Mouse (Mus musculus) frontal cortex, postnatal 25 days (tissue): Measurements from ENCODE around the gene Pex11b.
"Not testable (repeated sequence)": the region's sequence is repeated elsewhere in the genome, so short reads cannot be mapped to it uniquely, and the experiment has no call there.

ENCODE experiments used
- DNase-seq, 2 experiments: peaks; one replicate each; pipeline ENCODE4 v3.0.0; 2022; ENCODE audit warnings: low spot score in 2 of 2

Pex11b gene

DNA sequence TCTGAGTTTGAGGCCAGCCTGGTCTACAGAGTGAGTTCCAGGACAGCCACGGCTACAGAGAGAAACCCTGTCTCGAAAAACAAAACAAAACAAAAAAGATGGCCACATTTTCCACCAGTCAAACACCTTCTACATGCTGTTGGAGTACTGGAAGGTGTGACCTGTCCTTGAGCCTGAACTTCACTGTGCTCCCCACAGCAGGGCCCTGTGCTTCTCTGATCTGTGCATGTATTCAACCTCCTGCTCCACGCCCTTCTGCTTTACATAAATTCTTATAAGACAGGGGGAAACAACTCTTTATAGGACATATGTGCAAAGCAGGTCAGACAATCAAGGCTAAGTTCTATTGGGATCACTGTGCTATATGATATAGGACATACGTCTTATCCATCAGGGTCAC lies 12.0 kb upstream of the Pex11b start:
- DNase-seq: no peak

- peak; percentile 96 to 97 for DNase-seq
Measured at GRCm38 (mm10) chr3:96629729-96630600, 5.2 kb upstream of the Pex11b start, which contains the start of gene Rbm8a. Rbm8a (plus strand) TSS chr3:96629933.

DNA sequence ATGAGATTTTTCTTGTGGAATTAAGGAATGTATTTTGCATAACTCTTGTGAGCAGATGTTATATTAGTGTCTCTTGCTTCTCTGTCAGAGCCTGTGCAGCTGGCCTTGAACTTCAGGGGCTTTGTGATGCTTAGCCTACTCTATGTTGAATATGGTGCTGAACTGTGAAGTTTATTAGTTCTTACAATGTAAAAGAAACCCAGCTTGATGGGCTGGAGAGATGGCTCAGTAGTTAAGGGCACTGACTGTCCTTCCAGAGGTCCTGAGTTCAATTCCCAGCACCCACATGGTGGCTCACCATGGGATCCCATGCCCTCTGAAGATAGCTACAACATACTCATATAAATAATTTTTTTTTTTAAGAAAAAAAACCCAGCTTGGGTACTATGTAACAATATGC lies 3.1 kb upstream of the Pex11b start:
- DNase-seq: no peak

GRCm38 (mm10) chr3:96634015-96634414 lies 1.2 kb upstream of the Pex11b start:
- no peak for DNase-seq

GRCm38 (mm10) chr3:96635906-96636305 lies 730 bp downstream of the Pex11b start:
- no peak for DNase-seq

- DNase-seq: no peak
Measured at GRCm38 (mm10) chr3:96636448-96636847, 1.3 kb downstream of the Pex11b start.

DNA sequence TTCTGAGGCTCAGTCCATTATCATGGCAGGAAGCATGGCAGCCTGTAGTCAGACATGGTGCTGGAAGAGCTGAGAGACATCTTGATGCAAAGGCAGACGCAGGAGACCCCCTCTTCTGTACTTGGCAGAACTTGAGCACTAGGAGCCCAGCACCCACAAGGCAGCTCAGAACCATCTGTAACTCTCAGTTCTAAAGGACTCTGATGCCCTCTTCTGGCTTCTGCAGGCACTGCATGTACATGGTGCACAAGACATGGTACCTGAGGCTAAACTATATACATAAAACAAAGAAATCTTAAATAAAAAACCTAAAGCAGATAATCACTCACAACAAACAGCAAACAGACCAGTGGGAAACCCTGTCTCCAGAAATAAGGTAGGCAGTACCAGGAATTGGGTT lies 4.0 kb downstream of the Pex11b start:
- DNase-seq: peak; percentile 30 to 42

DNA sequence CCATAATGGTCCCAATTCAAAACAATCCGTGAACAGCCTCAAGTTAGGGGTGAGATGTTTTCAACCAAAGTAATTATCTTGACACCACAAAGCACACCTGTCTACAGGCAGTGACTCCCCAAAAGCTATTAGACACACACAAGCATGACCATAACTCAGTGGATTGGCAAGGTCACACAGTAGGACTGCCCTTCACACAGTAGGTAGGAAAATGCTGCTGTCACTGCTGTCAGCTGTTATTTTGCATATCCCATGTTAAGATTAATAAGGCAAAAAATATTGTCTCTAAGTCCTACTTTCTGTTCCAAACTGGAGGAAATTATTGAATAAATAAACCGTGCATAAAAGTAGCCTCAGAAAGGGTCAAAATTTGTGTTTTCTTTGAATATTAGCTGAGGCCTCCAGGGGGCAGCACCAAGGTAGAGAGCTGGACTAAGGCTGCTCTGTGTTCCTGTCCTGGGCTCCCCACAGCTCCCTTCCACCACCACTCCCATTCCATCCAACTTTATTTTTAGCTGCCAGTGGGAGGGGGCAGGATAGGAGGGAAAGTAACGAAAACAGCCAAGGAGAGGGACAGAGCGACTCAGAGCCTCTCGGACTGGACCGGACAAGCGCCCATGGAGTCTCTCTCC lies 10.0 kb downstream of the Pex11b start, which contains the start of gene Itga10:
Gene Itga10, plus strand, starts transcription at position 567 of the 632 bp plus-strand sequence.
- no peak for DNase-seq

DNA sequence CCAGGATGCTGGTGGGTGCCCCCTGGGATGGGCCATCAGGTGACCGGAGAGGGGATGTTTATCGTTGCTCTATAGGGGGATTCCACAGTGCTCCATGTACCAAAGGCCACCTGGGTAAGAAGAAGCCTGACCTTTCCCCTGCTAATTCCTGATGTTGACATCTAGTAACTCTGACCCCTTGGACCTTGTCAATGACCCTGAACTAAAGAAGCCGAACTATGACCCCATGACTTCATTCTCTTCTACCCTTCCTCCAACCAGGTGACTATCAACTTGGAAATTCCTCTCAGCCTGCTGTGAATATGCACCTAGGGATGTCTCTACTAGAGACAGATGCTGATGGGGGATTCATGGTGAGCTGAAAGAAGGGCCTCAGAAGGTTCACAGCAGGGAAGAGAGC lies 12.2 kb downstream of the Pex11b start:
- no peak for DNase-seq

GRCm38 (mm10) chr3:96660901-96661300 lies 25.7 kb downstream of the Pex11b start:
- DNase-seq: no peak

- no peak for DNase-seq
Measured at GRCm38 (mm10) chr3:96662731-96663316, 27.6 kb downstream of the Pex11b start.

DNA sequence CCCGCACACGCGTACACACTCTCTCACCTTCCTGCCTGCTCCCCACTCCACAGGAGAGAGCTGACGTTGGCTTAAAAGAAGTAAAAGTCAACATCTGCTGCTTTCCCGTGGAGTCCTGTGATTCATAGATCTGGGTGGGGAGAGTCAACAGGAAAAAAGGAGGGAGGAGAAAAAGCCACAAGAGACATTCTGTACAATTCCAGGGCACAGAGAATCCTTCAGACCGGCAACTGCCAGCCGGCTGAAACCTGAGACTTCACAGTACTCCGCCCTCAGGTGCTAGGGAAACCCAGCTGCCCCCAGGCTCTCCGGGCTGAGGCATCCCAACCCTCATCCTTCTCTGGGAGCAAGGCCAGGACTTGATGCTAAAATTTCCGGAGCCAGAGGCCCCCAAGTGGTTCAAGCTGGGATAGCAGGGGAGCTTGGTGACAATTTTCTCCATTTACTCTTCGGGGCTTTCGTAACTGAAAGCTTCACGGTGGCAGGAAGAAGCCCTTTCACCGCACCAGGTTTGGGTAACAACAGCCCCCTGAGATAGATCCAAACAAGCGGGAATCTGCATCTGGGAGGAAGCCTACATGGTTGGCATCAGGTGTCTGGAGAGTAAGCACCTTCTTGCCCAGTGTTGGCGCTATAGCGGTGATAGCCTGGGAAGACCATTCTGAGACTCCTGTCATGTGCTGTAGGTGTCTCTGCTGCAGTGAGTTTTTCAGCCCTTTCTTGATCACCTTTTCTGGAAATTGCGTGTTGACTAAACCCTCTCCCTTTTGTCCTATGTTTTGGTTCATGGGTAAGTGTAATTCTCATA lies 28.5 kb downstream of the Pex11b start:
- peak; percentile 89 to 90 for DNase-seq

GRCm38 (mm10) chr3:96665732-96666363 lies 30.7 kb downstream of the Pex11b start:
- DNase-seq: not testable (repeated sequence)

DNA sequence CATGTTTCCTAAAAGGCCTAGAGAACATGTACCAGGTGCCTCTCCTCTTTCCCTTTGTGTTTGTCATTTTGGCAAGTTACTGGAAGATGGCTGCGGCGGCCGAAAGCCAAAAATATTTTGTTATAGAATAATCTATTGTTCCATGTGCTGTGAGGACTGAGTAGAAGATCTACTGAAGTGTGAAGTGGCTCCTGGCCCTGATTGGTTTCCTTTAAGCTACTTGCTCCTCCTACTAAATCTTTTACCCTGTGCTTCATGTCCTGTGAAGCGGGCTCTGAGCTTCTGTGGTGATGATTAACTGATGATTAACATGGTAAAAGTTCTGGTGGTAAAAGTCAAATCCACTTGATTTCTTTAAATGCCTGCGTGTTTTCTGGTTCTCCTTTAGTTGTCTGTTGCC lies 31.7 kb downstream of the Pex11b start:
- no peak for DNase-seq

GRCm38 (mm10) chr3:96667316-96667715 lies 32.1 kb downstream of the Pex11b start:
- DNase-seq: no peak

- no peak for DNase-seq
Measured at GRCm38 (mm10) chr3:96668424-96669067, 33.4 kb downstream of the Pex11b start.

DNA sequence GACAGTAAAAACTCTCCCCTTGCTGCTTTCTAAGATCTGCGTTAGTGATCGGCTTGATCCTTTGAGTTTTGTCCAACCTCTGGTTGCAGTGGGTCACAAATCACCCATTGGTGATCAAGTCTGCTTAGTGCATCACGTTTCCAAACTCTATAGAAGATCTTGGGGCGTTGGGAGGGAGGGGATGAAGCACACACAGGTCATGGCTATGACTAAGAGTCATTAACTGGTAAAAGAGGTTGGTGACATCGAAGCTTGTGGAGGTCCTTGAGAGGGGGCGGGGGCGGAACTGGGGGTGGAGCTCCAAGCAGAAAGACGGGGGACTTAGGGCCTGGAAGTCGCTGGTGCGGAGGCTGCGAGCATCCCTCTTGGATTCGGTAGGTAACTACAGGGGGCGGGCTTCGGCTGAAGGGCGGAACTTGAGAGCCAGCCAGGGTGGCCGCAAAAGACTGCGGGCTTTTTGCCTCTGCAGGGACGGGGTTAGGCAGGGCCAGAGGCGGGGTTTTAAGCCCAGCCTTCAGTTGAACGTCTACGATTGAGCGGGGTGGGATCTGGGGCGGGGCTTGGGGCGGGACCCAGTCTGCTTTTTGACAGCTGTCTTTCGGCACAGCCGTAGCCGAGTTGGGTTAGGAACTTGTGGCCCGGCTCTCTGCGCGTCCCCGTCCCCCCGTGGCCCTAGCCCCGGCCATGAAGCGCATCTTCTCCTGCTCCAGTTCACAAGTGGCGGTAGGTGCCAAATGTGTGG lies 34.7 kb downstream of the Pex11b start, which contains the start of gene Ankrd35:
Gene Ankrd35, plus strand, starts transcription at position 405 of the 742 bp plus-strand sequence.
- peak; percentile 29 to 34 for DNase-seq

DNA sequence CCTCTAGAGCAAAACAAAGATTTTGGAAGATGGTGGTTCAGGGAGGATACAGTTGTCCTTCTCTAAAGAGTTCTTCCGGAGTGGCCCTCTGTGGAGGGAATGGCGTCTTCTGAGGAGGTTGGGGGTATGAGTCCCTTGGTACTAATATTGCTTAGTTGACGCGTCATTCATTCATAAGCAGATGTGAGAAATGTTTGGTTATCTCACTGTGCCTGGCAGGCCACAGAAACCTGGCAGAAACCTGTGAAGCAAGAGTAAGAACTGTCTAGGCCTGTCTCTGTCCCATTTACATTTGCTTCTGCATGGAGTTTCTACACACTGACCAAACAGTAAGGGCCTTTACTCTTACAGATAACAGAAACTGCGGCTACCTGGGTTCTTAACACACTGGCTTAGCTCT lies 36.3 kb downstream of the Pex11b start:
- DNase-seq: no peak

DNA sequence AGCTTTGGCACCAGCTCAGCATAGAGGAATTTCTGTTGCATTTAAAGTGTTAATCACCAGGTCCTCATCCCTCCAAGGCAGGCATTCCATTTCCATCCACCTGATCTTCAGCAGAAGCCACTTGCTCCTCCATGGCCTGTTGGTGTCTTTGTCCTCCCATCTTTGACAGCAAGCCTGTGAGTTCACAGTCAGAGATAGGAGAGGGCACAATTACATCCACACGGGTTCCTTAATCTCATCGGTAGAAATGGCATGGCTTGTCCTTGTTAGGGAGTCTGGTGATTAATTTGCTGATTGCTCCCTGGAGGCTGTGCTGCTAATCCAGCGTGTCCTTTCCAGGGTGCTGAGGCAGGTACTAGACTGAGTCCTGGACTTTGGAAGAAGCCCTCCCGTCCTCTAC lies 38.3 kb downstream of the Pex11b start:
- no peak for DNase-seq

DNA sequence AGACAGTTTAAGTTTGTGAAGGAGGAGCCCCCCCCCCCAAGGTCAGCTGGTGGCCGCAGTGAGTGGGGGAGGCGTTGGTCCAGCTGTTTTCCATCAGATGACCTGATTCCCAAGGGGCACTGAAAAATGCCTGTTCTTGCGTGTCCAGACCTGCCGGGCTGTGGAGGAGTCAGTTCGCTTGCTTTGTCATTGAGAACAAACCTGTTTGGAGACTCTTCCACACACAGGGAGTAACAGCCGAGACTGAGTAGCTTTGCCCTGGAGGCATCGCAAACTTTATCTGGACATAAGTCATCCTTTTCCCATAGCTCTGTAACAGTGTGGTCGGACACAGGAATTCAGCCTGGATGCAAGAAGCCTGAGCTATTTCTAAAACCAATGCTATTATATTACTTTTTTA lies 39.3 kb downstream of the Pex11b start:
- DNase-seq: no peak
